Mouse (Mus musculus) ES-Bruce4 (cell line): ENCODE data around the gene Tldc1.

Experiments used
- CTCF ChIP-seq: IDR thresholded peaks from one replicate; pipeline ENCODE4 v1.8.1; 2011; ENCODE audit warnings: low read depth, low read length
- EP300 ChIP-seq: IDR thresholded peaks from 2 replicates; pipeline ENCODE4 v1.6.1; 2011; ENCODE audit warnings: low read depth, low read length; ENCODE audit not compliant: insufficient read depth
- POLR2A ChIP-seq: IDR thresholded peaks from one replicate; pipeline ENCODE4 v1.8.1; 2011; ENCODE audit warnings: low read length; ENCODE audit not compliant: insufficient read depth

DNA sequence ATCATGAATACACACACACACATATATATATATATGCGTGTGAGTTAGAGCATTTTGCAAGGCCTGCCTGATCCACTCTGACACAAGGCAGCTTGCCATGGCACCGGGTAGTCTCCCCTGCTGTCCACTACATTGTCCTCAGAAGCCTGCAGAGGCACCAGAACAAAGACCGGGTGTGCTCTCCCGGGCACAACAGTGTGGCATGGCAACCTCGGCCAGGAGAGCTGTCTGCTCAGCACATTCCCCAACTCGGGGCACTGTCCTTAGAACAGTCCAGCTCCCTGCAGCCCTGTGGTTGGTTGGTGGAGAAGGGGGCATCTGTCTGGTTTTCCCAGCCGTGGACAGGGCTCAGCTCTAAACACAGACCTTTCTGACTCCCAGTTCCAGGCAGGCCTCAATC, 41.1 kb upstream of the Tldc1 start:
- TF ChIP-seq CTCF (no peak), POLR2A (no peak), EP300 (no peak)
